11 mouse cellular contexts compared by ENCODE assay signal in the genomic region with DNA sequence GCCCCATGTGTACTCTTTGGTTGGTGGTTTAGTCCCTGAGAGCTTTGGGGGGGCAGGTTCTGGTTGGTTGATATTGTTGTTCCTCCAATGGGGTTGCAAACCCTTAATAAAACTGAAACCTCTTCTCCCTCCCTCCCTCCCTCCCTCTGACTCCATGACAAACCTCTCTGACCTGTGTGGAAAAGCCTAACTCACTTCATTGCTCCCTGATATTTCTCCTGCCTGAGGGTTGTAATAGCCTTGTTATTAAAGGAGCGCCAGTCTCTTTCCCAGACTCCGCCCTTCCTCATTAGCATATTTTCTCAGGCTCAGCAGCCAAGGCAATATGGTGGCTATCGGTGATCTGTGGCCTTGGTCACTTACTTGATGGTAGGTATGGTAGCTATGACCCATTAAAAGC.
DNase-seq lines count a peak whose midpoint lies in the region; ATAC-seq and TF ChIP-seq lines count a peak whose summit lies in the region.
"Had no signal": no experiment of that assay in that cellular context is flagged by ENCODE, and none has a peak within 500 bp of the region (broad histone marks: within the 10 kb centered on the region; RNA-seq: fewer than 3 reads in every experiment).

No protein-coding gene starts in this region.

- H3K4me2 ChIP-seq in kidney, embryonic 16.5 days (replicated peaks; ENCODE audit: low read depth, low read length) = no peak overlapping the region; the same call in 1 of the 2 replicates
- no peak overlapping the region for H3K4me2 ChIP-seq in hindbrain, embryonic 14.5 days (replicated peaks)
- no peak overlapping the region for H3K4me2 ChIP-seq in midbrain, embryonic 16.5 days (ENCODE audit: low read length)
- H3K4me2 ChIP-seq: embryonic facial prominence, embryonic 15.5 days had no signal

- no peak for DNase-seq in kidney, adult 2 months
- no peak for DNase-seq in Patski (ENCODE audit: low read depth, low spot score)
- no peak for DNase-seq in hindbrain, embryonic 14.5 days (ENCODE audit: low spot score)
- DNase-seq in ovary, postnatal 10 days (ENCODE audit: low spot score) = no peak
- no peak for DNase-seq in heart, adult 18-20 months
- no peak for DNase-seq in cerebellum, adult 9-11 months
- DNase-seq: heart, postnatal 14 days; thymus, adult 18-20 months had no signal

- peaks cover 32% of the 10 kb centered on the region for H3K27me3 ChIP-seq in kidney, embryonic 16.5 days (ENCODE audit: insufficient read depth, low read length)
- H3K27me3 ChIP-seq in kidney, adult 2 months (replicated peaks; ENCODE audit: control insufficient read depth, insufficient read depth, low read length) = no peaks in the 10 kb centered on the region
- H3K27me3 ChIP-seq in Patski = peaks cover 23% of the 10 kb centered on the region
- no peaks in the 10 kb centered on the region for H3K27me3 ChIP-seq in hindbrain, embryonic 14.5 days (ENCODE audit: control insufficient read depth, insufficient read depth, low read length)
- H3K27me3 ChIP-seq in midbrain, embryonic 16.5 days (ENCODE audit: control insufficient read depth, insufficient read depth, low read depth, low read length) = no peaks in the 10 kb centered on the region
- H3K27me3 ChIP-seq: embryonic facial prominence, embryonic 15.5 days had no signal

- no peaks in the 10 kb centered on the region for H3K36me3 ChIP-seq in kidney, embryonic 16.5 days (ENCODE audit: insufficient read depth, low read length)
- no peaks in the 10 kb centered on the region for H3K36me3 ChIP-seq in kidney, adult 2 months (ENCODE audit: control insufficient read depth, insufficient read depth, low read length)
- no peaks in the 10 kb centered on the region for H3K36me3 ChIP-seq in hindbrain, embryonic 14.5 days (replicated peaks; ENCODE audit: control insufficient read depth, insufficient read depth)
- H3K36me3 ChIP-seq in midbrain, embryonic 16.5 days (ENCODE audit: control insufficient read depth, insufficient read depth, low read length) = no peaks in the 10 kb centered on the region
- H3K36me3 ChIP-seq: embryonic facial prominence, embryonic 15.5 days had no signal

- H3K27ac ChIP-seq in kidney, embryonic 16.5 days (ENCODE audit: low read length) = no peak overlapping the region
- no peak overlapping the region for H3K27ac ChIP-seq in kidney, adult 2 months (ENCODE audit: insufficient read depth, low read depth, low read length)
- peak overlapping the region; percentile 78; the same call in 1 of the 2 replicates for H3K27ac ChIP-seq in hindbrain, embryonic 14.5 days
- no peak overlapping the region for H3K27ac ChIP-seq in midbrain, embryonic 16.5 days (ENCODE audit: low read length)
- H3K27ac ChIP-seq: embryonic facial prominence, embryonic 15.5 days had no signal

- CTCF ChIA-PET in Patski (lab: Charles Lee) = interaction anchor here (1.2 kb wide), 1 partner anchor 21 kb away, joined by 3 read pairs; no protein-coding TSS in a partner anchor

- peaks cover 22% of the 10 kb centered on the region for H3K4me1 ChIP-seq in kidney, embryonic 16.5 days (ENCODE audit: insufficient read depth, low read length)
- no peaks in the 10 kb centered on the region for H3K4me1 ChIP-seq in kidney, adult 2 months (ENCODE audit: control insufficient read depth, insufficient read depth, low read length)
- H3K4me1 ChIP-seq in hindbrain, embryonic 14.5 days (replicated peaks; ENCODE audit: control insufficient read depth, insufficient read depth, low read length) = peaks cover 24% of the 10 kb centered on the region
- peaks cover 13% of the 10 kb centered on the region for H3K4me1 ChIP-seq in midbrain, embryonic 16.5 days (ENCODE audit: control insufficient read depth, insufficient read depth, low read length)

- H3K9ac ChIP-seq in kidney, embryonic 16.5 days (replicated peaks; ENCODE audit: low read length) = no peak overlapping the region
- no peak overlapping the region for H3K9ac ChIP-seq in hindbrain, embryonic 14.5 days
- no peak overlapping the region for H3K9ac ChIP-seq in midbrain, embryonic 16.5 days (ENCODE audit: low read depth, low read length)
- H3K9ac ChIP-seq: embryonic facial prominence, embryonic 15.5 days had no signal

- ATAC-seq in kidney, embryonic 16.5 days (ENCODE audit: low FRiP score, low TSS enrichment) = peak; percentile 11; the same call in 1 of the 2 replicates
- peak; percentile 24 for ATAC-seq in Patski
- peak; percentile 9; the same call in 1 of the 2 replicates for ATAC-seq in hindbrain, embryonic 14.5 days (ENCODE audit: low FRiP score)
- 0 out of 2 replicates have a peak, but pooled peaks have one; percentile 2 for ATAC-seq in midbrain, embryonic 16.5 days

- in situ Hi-C loops in Patski (cut with MboI; ENCODE audit: low pct_unique_long_range_greater_than_20kb) = loop anchor here (5.0 kb wide), 1 partner anchor 230 kb away; a partner anchor contains a TSS

- 66% methylated on average over 3 of the region's 3 CpGs for WGBS in kidney, embryonic 16.5 days
- 75% methylated on average over 3 of the region's 3 CpGs for WGBS in kidney, adult 2 months
- 68% methylated on average over 3 of the region's 3 CpGs for WGBS in hindbrain, embryonic 14.5 days
- 78% methylated on average over 3 of the region's 3 CpGs for WGBS in midbrain, embryonic 16.5 days

- POLR2A ChIA-PET in Patski (lab: Charles Lee) = interaction anchor here (0.6 kb wide), 1 partner anchor 363 kb away, joined by 6 read pairs; no protein-coding TSS in a partner anchor

- TF ChIP-seq CTCF in kidney, adult 2 months (conservative IDR thresholded peaks at IDR 0.05; ENCODE audit: insufficient read depth, insufficient read length, low read depth, low read length) = no peak
- TF ChIP-seq CTCF in Patski (IDR thresholded peaks at IDR 0.05) = no peak

- no peak for TF ChIP-seq POLR2A in kidney, adult 2 months (IDR thresholded peaks at IDR 0.05; ENCODE audit: low read depth, low read length)

- H3K9me3 ChIP-seq in kidney, embryonic 16.5 days (ENCODE audit: low read length) = no peaks in the 10 kb centered on the region
- H3K9me3 ChIP-seq in hindbrain, embryonic 14.5 days (ENCODE audit: control insufficient read depth, low read length) = no peaks in the 10 kb centered on the region
- H3K9me3 ChIP-seq in midbrain, embryonic 16.5 days (replicated peaks; ENCODE audit: control insufficient read depth, low read length, poor library complexity, severe bottlenecking) = no peaks in the 10 kb centered on the region
- H3K9me3 ChIP-seq: embryonic facial prominence, embryonic 15.5 days had no signal

- no peak overlapping the region for H3K4me3 ChIP-seq in kidney, embryonic 16.5 days (ENCODE audit: low read length)
- H3K4me3 ChIP-seq in kidney, adult 2 months (ENCODE audit: insufficient read depth, low read depth, low read length) = no peak overlapping the region
- H3K4me3 ChIP-seq in hindbrain, embryonic 14.5 days (replicated peaks; ENCODE audit: low read length) = no peak overlapping the region
- no peak overlapping the region for H3K4me3 ChIP-seq in midbrain, embryonic 16.5 days (ENCODE audit: low read depth, low read length)
- H3K4me3 ChIP-seq: embryonic facial prominence, embryonic 15.5 days had no signal
